Mouse (Mus musculus) right cerebral cortex, adult 18-20 months (tissue): ENCODE data around the gene Hnf1b.
A peak's percentile ranks its signal among the peaks of the same experiment; 100 is the strongest.

Source experiments
- DNase-seq: peaks from one replicate; pipeline ENCODE4 v3.0.0; 2022; ENCODE audit warnings: mixed read lengths

The Hnf1b gene

DNA sequence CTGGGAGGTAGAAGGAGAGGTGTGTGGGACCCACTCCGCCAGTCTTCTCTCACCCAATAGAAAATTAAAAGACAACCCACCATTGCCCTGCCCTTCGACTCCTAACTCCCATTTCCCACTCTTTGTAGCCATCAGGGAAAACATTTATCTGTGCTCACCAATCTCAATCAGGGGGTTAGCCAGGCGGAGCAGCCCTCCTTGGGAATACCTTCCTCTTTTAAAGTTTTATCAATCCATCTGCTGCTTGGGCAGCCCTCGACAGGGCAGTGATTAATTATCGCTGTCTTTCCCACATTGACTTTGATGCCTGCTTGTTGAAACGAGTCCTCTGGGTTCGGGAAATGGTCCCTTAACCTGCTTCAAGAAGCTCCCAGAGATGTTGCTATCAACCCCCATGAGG lies 47.7 kb downstream of the Hnf1b start:
- DNase-seq: no peak

DNA sequence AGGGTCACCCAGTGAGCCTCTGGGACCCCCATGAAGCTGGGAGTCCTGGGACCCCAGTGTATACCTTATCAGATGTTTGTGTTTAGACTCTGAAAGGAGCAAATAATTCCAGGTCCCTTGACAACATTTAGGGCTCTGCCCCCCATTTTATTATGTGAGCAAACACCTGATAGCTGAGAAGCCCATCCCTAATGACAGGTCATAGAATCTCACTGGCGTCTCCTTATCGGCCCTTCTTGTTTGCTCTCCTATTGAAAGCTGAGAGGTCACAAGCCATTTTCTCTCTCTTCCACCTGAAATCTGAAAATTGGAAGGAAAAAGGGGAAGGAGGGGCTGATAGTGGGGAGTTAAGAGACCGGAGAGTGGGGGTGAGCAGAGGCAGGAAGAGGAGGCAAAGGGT lies 52.9 kb downstream of the Hnf1b start:
- DNase-seq: no peak

DNA sequence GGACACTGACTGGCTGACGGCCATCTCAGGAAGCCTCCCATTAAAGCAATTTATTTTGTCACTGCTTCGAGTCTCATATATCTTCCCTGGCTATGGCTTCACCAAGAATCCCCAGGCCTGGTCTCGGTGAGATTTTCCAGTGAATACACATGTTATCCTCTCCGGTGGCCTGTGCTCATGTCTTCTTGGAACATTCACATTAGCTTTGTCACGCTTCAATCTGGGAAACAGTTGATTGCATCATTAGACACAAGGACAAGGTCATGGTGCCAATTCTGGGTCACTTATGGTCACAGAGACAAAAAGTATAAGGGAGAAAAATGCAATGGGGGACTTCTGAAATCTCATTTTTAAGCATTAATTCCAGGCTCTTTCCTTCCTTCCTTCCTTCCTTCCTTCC lies 55.9 kb downstream of the Hnf1b start:
- DNase-seq: no peak

DNA sequence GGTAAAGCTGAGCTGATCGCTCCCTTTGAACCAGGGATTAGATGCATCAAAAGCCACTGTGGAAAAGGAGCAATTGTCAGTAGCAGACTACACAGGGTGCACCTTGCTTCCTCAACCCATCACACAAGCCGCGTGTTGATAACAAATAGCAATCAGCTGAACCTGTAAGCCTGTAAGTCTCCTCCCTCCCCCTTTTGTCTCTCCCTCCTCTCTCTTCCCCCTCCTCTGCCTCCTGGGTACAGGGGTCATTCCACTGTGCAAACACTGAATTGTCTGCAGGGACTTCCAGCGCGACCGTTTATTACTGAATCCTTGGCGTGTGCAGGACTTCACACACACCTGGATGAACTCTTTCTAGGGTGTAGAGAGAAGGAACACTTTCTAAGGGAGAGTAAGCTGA lies 58.5 kb downstream of the Hnf1b start:
- DNase-seq: no peak

DNA sequence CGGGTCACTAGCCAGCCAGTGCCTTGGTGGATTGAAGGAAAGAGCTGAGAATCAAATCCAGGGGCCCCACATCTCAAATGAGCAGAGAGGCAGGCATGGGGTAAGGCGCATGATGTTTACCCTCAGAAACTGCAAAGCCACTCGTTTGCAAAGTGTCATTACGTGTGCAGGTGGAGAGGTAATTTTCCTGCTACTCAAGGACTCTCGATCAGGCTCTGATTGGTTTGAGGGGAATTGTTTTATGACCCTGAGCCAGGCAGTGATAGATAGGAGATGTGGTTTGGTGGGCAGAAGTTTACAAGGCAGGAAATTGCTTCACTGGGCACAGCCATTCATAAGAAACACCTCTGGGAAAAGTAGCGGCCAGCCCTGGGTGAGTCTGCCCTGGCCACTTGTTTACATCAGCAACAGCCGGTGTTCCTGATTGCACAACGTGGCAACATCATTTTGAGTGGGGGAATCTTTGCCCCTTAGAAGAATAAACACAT lies 64.0 kb downstream of the Hnf1b start:
- no peak for DNase-seq

DNA sequence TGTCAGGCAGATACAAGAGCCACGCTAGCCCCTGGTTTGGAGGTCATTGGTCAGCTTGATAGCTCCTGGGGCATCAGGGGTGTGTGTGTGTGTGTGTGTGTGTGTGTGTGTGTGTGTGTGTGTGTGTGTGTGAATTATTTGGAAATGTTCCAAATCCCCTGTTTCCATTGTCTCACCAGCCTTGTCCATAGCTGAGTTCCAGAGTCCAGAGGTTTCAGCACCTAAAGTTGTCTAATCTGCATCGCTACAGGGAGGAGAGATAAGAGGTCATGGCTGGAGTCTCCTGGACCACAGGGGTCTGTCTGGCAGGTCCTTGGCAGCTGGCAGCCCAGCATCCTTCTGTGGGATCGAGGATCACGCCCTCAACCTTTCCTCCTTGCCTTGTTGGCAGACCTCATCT lies 64.6 kb downstream of the Hnf1b start:
- no peak for DNase-seq

DNA sequence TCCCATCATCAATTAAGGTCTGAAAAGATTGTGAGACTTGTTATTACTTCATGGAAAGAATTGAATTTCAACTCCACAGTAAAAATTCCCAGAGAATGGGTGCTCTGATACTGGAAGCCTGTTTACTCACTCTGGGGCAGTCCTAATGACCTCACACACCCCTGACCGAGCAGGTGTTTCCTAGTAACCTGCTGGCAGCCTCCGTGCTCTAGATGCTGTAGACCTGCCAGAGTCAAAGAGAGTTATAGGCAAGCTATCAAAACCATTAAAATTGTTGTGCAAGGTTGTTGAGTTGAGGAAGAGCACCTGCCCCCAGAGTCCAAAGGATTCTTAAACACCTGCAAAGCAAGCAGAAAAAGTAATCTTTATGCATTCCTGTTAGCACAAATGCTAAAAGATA lies 72.7 kb downstream of the Hnf1b start:
- DNase-seq: no peak

DNA sequence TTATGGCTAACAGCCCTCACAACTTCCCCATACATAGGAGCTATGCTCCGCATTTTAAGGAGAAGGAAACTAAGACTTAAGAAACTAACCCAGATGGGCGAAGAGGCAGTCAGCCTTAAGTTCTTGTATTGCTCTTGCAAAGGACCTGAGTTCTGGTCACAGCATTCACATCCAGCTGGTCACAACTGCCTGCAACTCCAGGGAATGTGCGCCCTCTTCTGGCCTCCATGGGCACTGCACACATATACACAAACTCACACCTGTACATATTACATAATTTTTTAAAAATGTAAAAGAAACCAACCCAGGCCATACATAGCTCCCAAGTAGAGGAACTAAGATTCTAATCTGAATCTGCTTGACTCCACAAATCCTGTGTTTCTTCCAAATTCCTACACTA lies 77.2 kb downstream of the Hnf1b start:
- DNase-seq: no peak

DNA sequence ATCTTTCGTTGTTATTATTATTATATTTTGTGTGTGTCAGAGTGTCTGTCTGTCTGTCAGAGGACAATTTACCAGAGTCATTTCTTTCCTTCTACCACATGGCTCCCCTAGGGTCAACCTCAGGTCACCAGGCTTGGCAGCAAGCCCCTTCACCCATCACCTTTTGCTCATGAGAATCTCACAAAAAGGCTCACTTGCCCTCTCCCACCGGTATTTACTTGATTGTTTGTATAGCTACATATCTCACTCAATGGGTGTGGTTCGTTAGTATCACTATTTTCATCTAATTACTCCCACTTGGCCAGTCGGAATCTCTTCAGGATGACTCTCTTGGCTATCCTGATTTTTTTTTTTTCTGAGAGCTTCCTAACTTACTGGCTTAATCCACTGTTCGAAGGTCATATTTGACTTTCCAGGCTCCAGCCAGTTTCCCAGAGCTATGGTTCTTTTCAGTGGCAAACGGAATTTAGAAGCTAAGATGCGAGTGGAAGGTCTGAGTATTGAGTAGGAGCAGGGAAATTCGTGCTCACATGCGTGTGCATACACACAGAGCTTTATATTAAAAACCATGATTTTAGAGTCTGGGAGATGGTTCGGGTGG lies 82.7 kb downstream of the Hnf1b start:
- DNase-seq: no peak

DNA sequence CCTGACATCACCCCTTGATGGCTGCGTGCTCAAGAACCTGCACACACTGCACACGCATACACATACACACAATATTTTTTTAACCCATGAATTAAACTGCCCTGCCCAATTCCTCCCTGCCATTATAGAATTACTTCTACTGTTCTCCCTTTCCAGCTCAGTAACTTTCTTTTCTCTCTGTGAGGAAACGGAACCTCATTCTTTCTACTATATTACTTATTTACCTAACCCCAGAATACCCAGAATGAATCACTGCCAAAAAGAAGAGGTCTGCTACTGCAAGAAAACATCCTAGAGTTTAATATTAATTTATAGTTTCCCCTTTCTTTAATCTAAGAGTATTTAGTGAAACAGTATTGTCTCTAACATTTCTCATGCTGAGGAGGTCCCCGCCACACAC lies 83.5 kb downstream of the Hnf1b start:
- no peak for DNase-seq

DNA sequence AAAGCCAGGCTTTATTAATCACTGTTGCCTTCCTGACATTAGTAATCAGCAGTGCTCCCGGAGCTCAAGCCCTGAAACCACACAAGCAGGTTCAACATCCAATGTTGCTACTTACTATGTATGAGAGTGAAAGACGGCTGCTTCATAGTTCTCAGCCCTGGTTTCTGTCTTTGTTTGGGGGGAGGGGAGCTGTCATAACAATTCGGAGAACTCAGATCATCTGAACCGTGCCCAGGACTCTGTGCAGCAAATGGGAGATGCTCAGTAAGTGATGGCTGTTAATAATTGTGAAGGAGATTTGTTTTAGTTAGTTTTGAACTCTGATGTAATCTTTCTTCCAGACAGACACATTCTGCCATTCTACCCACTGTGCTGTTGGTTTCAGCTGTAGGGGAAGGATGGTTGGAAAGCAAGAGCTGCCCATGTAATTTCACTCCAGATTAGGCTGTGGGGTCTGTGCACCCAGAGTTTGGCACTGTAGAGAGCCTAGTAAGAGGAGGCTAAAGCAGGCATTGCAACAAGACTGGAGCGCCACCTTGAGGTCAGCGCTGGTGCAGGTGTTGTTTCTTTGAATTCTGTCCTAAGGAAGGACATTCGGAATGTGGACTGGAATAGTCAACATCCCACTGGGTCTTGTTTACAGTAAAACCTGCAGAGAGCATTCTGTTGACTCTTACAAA lies 86.3 kb downstream of the Hnf1b start:
- peak; percentile 55 for DNase-seq

DNA sequence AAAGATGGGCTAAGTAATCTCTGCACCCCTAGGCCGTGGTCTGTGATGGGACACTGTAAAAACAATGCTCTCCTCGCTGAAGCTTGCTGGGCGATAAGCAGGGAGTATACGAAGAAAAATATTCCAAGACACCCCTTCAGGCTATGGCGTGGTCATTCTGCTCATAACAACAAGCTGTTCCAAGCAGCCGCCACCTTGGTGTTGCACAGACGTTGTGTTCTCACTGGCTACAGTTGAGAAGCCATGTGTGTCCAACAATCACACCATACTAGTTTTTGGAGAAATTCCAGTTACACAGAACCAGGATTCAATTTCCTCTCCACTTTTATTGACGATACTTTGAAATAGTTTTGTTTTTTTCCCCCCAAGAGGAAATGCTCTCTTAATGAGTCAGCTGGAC lies 88.7 kb downstream of the Hnf1b start:
- no peak for DNase-seq

DNA sequence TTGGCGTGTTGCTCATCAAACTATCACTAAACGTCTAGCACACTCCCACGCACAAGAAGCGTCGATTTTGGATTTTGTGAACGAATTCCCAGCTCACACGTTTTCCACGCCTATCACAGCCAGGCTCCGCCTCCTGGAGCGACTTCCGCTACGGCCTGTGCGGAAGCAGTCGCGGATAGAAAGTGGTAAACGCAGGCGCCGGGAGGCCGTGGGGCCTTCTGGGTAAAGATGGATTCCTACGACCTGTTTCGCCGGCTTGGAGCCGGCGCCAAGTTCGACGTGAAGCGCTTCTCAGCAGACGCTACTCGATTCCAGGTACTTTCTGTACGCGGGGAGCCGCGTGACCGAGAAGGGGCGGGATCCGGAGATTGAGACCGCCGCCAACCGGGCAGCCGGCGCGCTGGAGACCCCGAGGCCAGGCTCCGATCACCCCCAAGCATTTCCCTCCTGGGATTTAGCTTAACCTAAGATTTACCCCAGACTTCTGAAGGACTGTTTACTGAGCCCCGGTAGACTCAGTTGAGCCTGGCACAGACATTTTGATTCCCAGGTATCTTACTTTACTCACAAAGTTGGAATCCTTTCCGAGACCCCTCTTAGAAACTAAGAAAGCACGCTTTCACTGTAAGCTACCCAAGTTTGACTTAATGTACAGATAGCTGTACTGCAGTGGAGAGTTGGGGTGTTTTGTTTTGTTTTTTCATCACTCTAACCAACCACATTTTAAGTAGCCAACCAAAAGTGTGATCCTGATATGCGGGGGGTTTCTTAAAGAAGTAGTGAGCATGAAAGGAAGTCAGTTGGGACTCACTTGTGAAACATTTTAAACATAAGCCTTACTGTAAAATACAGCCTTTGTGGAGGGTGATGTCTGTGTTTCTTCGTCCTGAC lies 92.3 kb downstream of the Hnf1b start, which contains the start of gene Ddx52:
Ddx52 (plus strand) TSS at position 113 of the 891 bp plus-strand sequence.
- DNase-seq: peak; percentile 94
